Mouse (Mus musculus) intestine, embryonic 14.5 days (tissue): ENCODE data around the gene Msi2. TPM values are rescaled to one million over a fixed set of nuclear protein-coding genes. Genes with fewer than 3 reads are reported as not detected.
A peak's percentile ranks its signal among the peaks of the same experiment; 100 is the strongest.

ENCODE experiments used
- ATAC-seq: fragments of 200-750 bp; cut with Nextera tagmentation; replicated peaks from 2 replicates; pipeline ENCODE4 v1.8.0; 2017; ENCODE audit warnings: low read depth, moderate number of reproducible peaks, moderate TSS enrichment, moderate library complexity; ENCODE audit not compliant: low FRiP score, low TSS enrichment
- DNase-seq: peaks from one replicate; pipeline ENCODE4 v3.0.0-alpha.2; 2018; ENCODE audit warnings: low spot score
- H3K27ac ChIP-seq: fragments of 300-500 bp; sonication (generic); 2 replicates; pipeline ENCODE4 v1.5.1; 2014; ENCODE audit warnings: low read depth, mild to moderate bottlenecking, control low read depth
- H3K27me3 ChIP-seq: fragments of 300-500 bp; sonication (generic); replicated peaks from 2 replicates; pipeline ENCODE4 v1.6.1; 2014; ENCODE audit warnings: low read length, control low read depth; ENCODE audit not compliant: control insufficient read depth, insufficient read depth
- H3K36me3 ChIP-seq: fragments of 300-500 bp; sonication (generic); 2 replicates; pipeline ENCODE4 v1.6.1; 2014; ENCODE audit warnings: low read length, control low read depth; ENCODE audit not compliant: control insufficient read depth, insufficient read depth
- H3K4me1 ChIP-seq: fragments of 300-500 bp; sonication (generic); replicated peaks from 2 replicates; pipeline ENCODE4 v1.6.1; 2014; ENCODE audit warnings: low read length, control low read depth, mixed read lengths; ENCODE audit not compliant: control insufficient read depth, insufficient read depth
- H3K4me2 ChIP-seq: fragments of 300-500 bp; sonication (generic); 2 replicates; pipeline ENCODE4 v1.6.1; 2014; ENCODE audit warnings: low read length
- H3K4me3 ChIP-seq: fragments of 300-500 bp; sonication (generic); 2 replicates; pipeline ENCODE4 v1.5.1; 2014; ENCODE audit warnings: low read depth, low read length, control low read depth, mixed read lengths
- H3K9ac ChIP-seq: fragments of 300-500 bp; sonication (generic); 2 replicates; pipeline ENCODE4 v1.6.1; 2014; ENCODE audit warnings: mild to moderate bottlenecking, low read length
- H3K9me3 ChIP-seq: fragments of 300-500 bp; sonication (generic); 2 replicates; pipeline ENCODE4 v1.6.1; 2016; ENCODE audit warnings: low read length, control low read depth; ENCODE audit not compliant: control insufficient read depth
- WGBS: fragments of 180-500 bp; shearing (Covaris S2); extraction: QIAGEN DNeasy Blood & Tissue Kit; methylation state at CpG from one replicate; pipeline ENCODE4 v1.1.7; 2014; 5-methylcytosine and 5-hydroxymethylcytosine counted together
- polyA plus RNA-seq: library from polyadenylated mRNA; unstranded; fragments of >200 nt; fragmentation: Nextera tagmentation; extraction: Ambion mirVana; gene quantifications from 2 replicates; pipeline ENCODE4 v1.2.1, GENCODE M21; 2014

The Msi2 gene
- polyA plus RNA-seq, 1 experiment from 2014 or later, result 13.6 TPM

GRCm38 (mm10) chr11:88690556-88691287 is 27.6 kb downstream of the Msi2 start:
- ATAC-seq (no peak), DNase-seq (no peak)
- no peak overlapping the region for H3K9ac ChIP-seq
- H3K27ac ChIP-seq, result peak overlapping the region; percentile 70; the same call in 1 of the 2 replicates
- no peaks in the 10 kb centered on the region for H3K27me3 ChIP-seq
- H3K4me2 ChIP-seq, result peak overlapping the region; percentile 18; the same call in 1 of the 2 replicates
- no peaks in the 10 kb centered on the region for H3K9me3 ChIP-seq
- no peak overlapping the region for H3K4me3 ChIP-seq
- 15% methylated on average over 12 of the region's 12 CpGs for WGBS
- H3K36me3 ChIP-seq, result peaks cover 15% of the 10 kb centered on the region
- peaks cover 65% of the 10 kb centered on the region for H3K4me1 ChIP-seq

DNA sequence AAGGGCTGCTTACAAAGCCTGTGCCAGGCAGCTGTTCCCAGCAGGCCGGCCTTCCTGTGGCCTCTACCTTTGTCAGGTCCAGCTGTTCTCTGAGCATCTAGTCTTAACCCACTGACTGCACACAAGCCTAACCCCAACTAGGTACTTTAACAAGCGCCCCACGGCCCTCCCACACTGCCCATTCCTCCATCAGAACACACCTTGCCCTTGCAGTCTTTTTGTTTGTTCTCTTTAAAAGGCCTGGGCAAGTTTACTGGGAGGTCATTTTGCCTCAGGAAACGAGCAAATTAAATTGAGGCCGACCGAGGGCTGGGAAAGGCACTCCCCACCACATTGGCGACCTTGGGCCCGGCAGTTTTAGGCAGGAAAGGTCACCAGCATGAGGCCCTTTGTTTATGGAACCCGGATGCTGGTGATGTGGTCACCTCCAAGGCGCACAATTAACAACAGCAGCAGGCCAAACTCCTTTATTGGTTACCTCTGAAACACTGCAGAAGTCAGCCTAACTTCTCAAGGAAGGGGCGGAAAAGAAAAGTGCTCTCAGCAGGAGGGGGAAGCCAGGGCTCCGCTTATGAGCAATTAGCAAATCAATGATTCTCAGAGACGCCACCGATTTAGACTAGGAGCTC is 28.4 kb downstream of the Msi2 start:
- ATAC-seq (no peak), DNase-seq (no peak)
- Histone ChIP-seq H3K9ac (no peak overlapping the region), H3K27ac (peak overlapping the region; percentile 70), H3K4me1 (peaks cover 61% of the 10 kb centered on the region), H3K27me3 (no peaks in the 10 kb centered on the region), H3K9me3 (no peaks in the 10 kb centered on the region), H3K36me3 (peaks cover 20% of the 10 kb centered on the region), H3K4me3 (no peak overlapping the region), H3K4me2 (0 out of 2 replicates have a peak overlapping the region, but pooled peaks have one; percentile 6)
- WGBS, result 36% methylated on average over 14 of the region's 14 CpGs

DNA sequence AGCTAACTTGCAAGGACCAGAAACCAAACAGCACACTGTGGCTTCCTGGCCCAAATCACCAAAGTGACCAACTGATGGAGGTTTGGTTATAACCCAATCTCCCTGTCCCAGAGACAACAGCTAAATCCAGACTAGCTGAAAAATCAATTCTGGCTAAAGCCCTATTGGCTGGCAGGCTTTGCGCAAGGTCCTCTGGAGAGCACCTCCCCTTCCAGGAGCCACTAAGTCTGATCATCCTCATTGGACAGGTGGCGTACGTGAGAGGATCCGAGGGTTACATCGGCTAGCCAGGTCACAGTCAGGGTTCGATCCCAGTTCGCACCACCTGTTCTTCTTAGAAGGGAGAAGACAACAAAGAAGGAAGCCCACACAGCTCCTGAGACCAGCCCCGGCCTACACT is 29.7 kb downstream of the Msi2 start:
- DNase-seq (no peak), ATAC-seq (no peak)
- H3K4me2 ChIP-seq, result no peak overlapping the region
- no peaks in the 10 kb centered on the region for H3K27me3 ChIP-seq
- no peak overlapping the region for H3K9ac ChIP-seq
- peaks cover 54% of the 10 kb centered on the region for H3K4me1 ChIP-seq
- no peak overlapping the region for H3K27ac ChIP-seq
- H3K9me3 ChIP-seq, result no peaks in the 10 kb centered on the region
- WGBS, result 96% methylated on average over 8 of the region's 8 CpGs
- no peak overlapping the region for H3K4me3 ChIP-seq
- peaks cover 23% of the 10 kb centered on the region for H3K36me3 ChIP-seq

DNA sequence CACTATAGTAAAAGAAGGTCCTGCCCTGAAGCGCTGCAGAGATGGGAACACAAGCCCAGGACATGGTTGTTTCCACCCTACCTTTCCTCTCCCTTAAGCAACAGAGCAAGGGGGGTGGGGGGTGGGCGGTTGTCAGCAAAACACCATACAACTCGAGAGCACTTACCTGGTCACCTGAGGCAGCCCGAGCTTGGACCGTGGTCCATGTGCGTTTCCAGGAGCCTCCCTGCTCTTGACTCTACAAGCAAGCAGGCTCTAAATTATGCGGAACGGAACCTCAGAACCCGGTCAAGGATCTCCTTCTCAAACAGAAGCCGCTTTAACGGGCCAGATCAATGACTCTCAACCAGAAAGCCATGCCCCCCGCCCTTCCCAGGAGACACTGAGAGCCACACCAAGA is 30.6 kb downstream of the Msi2 start:
- no peak for DNase-seq
- Histone ChIP-seq H3K4me1 (peaks cover 56% of the 10 kb centered on the region), H3K27me3 (no peaks in the 10 kb centered on the region), H3K4me2 (no peak overlapping the region), H3K27ac (no peak overlapping the region), H3K9ac (no peak overlapping the region), H3K9me3 (no peaks in the 10 kb centered on the region), H3K36me3 (peaks cover 26% of the 10 kb centered on the region), H3K4me3 (no peak overlapping the region)
- WGBS, result 80% methylated on average over 12 of the region's 12 CpGs
- ATAC-seq, result no peak

GRCm38 (mm10) chr11:88687010-88687409 is 31.3 kb downstream of the Msi2 start:
- Histone ChIP-seq H3K4me1 (peaks cover 55% of the 10 kb centered on the region), H3K9ac (no peak overlapping the region), H3K27ac (no peak overlapping the region), H3K4me2 (no peak overlapping the region), H3K27me3 (no peaks in the 10 kb centered on the region), H3K4me3 (no peak overlapping the region), H3K36me3 (peaks cover 26% of the 10 kb centered on the region), H3K9me3 (no peaks in the 10 kb centered on the region)
- 44% methylated on average over 5 of the region's 5 CpGs for WGBS
- ATAC-seq (no peak), DNase-seq (no peak)

GRCm38 (mm10) chr11:88686061-88686460 is 32.3 kb downstream of the Msi2 start:
- no peak overlapping the region for H3K27ac ChIP-seq
- ATAC-seq (no peak), DNase-seq (no peak)
- peaks cover 26% of the 10 kb centered on the region for H3K36me3 ChIP-seq
- no peaks in the 10 kb centered on the region for H3K27me3 ChIP-seq
- H3K4me2 ChIP-seq, result no peak overlapping the region
- no peak overlapping the region for H3K4me3 ChIP-seq
- peaks cover 48% of the 10 kb centered on the region for H3K4me1 ChIP-seq
- no peak overlapping the region for H3K9ac ChIP-seq
- H3K9me3 ChIP-seq, result no peaks in the 10 kb centered on the region
- 62% methylated on average over 7 of the region's 7 CpGs for WGBS

GRCm38 (mm10) chr11:88683026-88683770 is 35.1 kb downstream of the Msi2 start:
- Histone ChIP-seq H3K27ac (no peak overlapping the region), H3K4me3 (no peak overlapping the region), H3K9me3 (no peaks in the 10 kb centered on the region), H3K4me1 (peaks cover 28% of the 10 kb centered on the region), H3K36me3 (peaks cover 26% of the 10 kb centered on the region; the same call in 1 of the 2 replicates), H3K4me2 (no peak overlapping the region), H3K9ac (no peak overlapping the region), H3K27me3 (no peaks in the 10 kb centered on the region)
- ATAC-seq, result no peak
- 67% methylated on average over 14 of the region's 14 CpGs for whole genome bisulfite sequencing
- no peak for DNase-seq

- Histone ChIP-seq H3K9me3 (no peaks in the 10 kb centered on the region), H3K27me3 (no peaks in the 10 kb centered on the region), H3K4me3 (no peak overlapping the region), H3K27ac (no peak overlapping the region), H3K9ac (no peak overlapping the region), H3K4me2 (no peak overlapping the region), H3K4me1 (peaks cover 18% of the 10 kb centered on the region), H3K36me3 (peaks cover 19% of the 10 kb centered on the region)
- DNase-seq (no peak), ATAC-seq (no peak)
- 72% methylated on average over 7 of the region's 7 CpGs for WGBS
These were observed 41.0 kb downstream of the Msi2 start for GRCm38 (mm10) chr11:88677350-88677749.
